Mouse (Mus musculus): ENCODE measurements around the gene Dab2ip. TPM values are rescaled to one million over a fixed set of nuclear protein-coding genes. Genes with fewer than 3 reads are reported as not detected.

The Dab2ip gene
- polyA plus RNA-seq, 1 experiment, result 46.9 TPM

GRCm38 (mm10) chr2:35627298-35627898, 69.3 kb downstream of the Dab2ip start:
- no peak for TF ChIP-seq MAX (IDR thresholded peaks at IDR 0.05; ENCODE audit: low read depth)
- no peak for TF ChIP-seq USF1 (IDR thresholded peaks at IDR 0.05; ENCODE audit: low read depth)
- TF ChIP-seq POLR2AphosphoS2 (IDR thresholded peaks at IDR 0.05; ENCODE audit: insufficient read length, low read depth), result no peak
- TF ChIP-seq CEBPB (IDR thresholded peaks at IDR 0.05; ENCODE audit: insufficient read depth, poor library complexity, severe bottlenecking), result no peak
- no peak for TF ChIP-seq MYOG (IDR thresholded peaks at IDR 0.05; ENCODE audit: control insufficient read depth in 1 of 3, insufficient read depth in 1 of 3, insufficient read length in 2 of 3, low read depth in 2 of 3)
- H3K4me2 ChIP-seq (ENCODE audit: low read depth), result no peak overlapping the region
- no peaks in the 10 kb centered on the region for H3K36me3 ChIP-seq (ENCODE audit: control insufficient read depth, insufficient read depth)
- H3K4me3 ChIP-seq, result no peak overlapping the region
- H3ac ChIP-seq (ENCODE audit: control insufficient read depth, insufficient read length), result no peak overlapping the region
- H3K27me3 ChIP-seq (ENCODE audit: control insufficient read depth, insufficient read depth, insufficient read length), result no peaks in the 10 kb centered on the region
- H3K79me2 ChIP-seq (ENCODE audit: control insufficient read depth, insufficient read depth), result no peaks in the 10 kb centered on the region

GRCm38 (mm10) chr2:35628052-35628451, 70.0 kb downstream of the Dab2ip start:
- Histone ChIP-seq H3K4me3 (no peak overlapping the region), H3K4me2 (ENCODE audit: low read depth) (no peak overlapping the region), H3K79me2 (ENCODE audit: control insufficient read depth, insufficient read depth) (no peaks in the 10 kb centered on the region), H3K36me3 (ENCODE audit: control insufficient read depth, insufficient read depth) (no peaks in the 10 kb centered on the region), H3ac (ENCODE audit: control insufficient read depth, insufficient read length) (no peak overlapping the region), H3K27me3 (ENCODE audit: control insufficient read depth, insufficient read depth, insufficient read length) (no peaks in the 10 kb centered on the region)
- no peak for TF ChIP-seq POLR2A (IDR thresholded peaks at IDR 0.05; ENCODE audit: insufficient read length, low read depth)
- TF ChIP-seq USF1 (IDR thresholded peaks at IDR 0.05; ENCODE audit: low read depth), result no peak
- TF ChIP-seq MYOD1 (IDR thresholded peaks at IDR 0.05; ENCODE audit: control insufficient read depth in 1 of 3, insufficient read length in 2 of 3, low read depth in 2 of 3), result no peak
- TF ChIP-seq MYOG (IDR thresholded peaks at IDR 0.05; ENCODE audit: control insufficient read depth in 1 of 3, insufficient read depth in 1 of 3, insufficient read length in 2 of 3, low read depth in 2 of 3), result no peak
- no peak for TF ChIP-seq SRF (IDR thresholded peaks at IDR 0.05; ENCODE audit: control insufficient read depth, insufficient read length, low read depth)
- no peak for TF ChIP-seq REST (IDR thresholded peaks at IDR 0.05; ENCODE audit: insufficient read depth, insufficient read length)
- no peak for TF ChIP-seq CEBPB (IDR thresholded peaks at IDR 0.05; ENCODE audit: insufficient read depth, poor library complexity, severe bottlenecking)
- TF ChIP-seq E2F4 (IDR thresholded peaks at IDR 0.05; ENCODE audit: insufficient read depth), result no peak
- TF ChIP-seq TCF12 (IDR thresholded peaks at IDR 0.05; ENCODE audit: insufficient read depth, poor library complexity, severe bottlenecking), result no peak
- no peak for TF ChIP-seq TCF3 (IDR thresholded peaks at IDR 0.05; ENCODE audit: insufficient read length, low read depth)
- no peak for TF ChIP-seq POLR2AphosphoS2 (IDR thresholded peaks at IDR 0.05; ENCODE audit: insufficient read length, low read depth)
- TF ChIP-seq MAX (IDR thresholded peaks at IDR 0.05; ENCODE audit: low read depth), result no peak

- H3K36me3 ChIP-seq (ENCODE audit: control insufficient read depth, insufficient read depth), result no peaks in the 10 kb centered on the region
- H3ac ChIP-seq (ENCODE audit: control insufficient read depth, insufficient read length), result no peak overlapping the region
- H3K27me3 ChIP-seq (ENCODE audit: control insufficient read depth, insufficient read depth, insufficient read length), result no peaks in the 10 kb centered on the region
- no peak for TF ChIP-seq E2F4 (IDR thresholded peaks at IDR 0.05; ENCODE audit: insufficient read depth)
- no peak for TF ChIP-seq CEBPB (IDR thresholded peaks at IDR 0.05; ENCODE audit: insufficient read depth, poor library complexity, severe bottlenecking)
- no peak for TF ChIP-seq REST (IDR thresholded peaks at IDR 0.05; ENCODE audit: insufficient read depth, insufficient read length)
- no peaks in the 10 kb centered on the region for H3K79me2 ChIP-seq (ENCODE audit: control insufficient read depth, insufficient read depth)
- H3K4me3 ChIP-seq, result no peak overlapping the region
- no peak overlapping the region for H3K4me2 ChIP-seq (ENCODE audit: low read depth)
These were observed 70.6 kb downstream of the Dab2ip start for GRCm38 (mm10) chr2:35628656-35629055.

GRCm38 (mm10) chr2:35629126-35629525, 71.1 kb downstream of the Dab2ip start:
- H3K36me3 ChIP-seq (ENCODE audit: control insufficient read depth, insufficient read depth), result no peaks in the 10 kb centered on the region
- no peaks in the 10 kb centered on the region for H3K79me2 ChIP-seq (ENCODE audit: control insufficient read depth, insufficient read depth)
- no peaks in the 10 kb centered on the region for H3K27me3 ChIP-seq (ENCODE audit: control insufficient read depth, insufficient read depth, insufficient read length)
- H3ac ChIP-seq (ENCODE audit: control insufficient read depth, insufficient read length), result no peak overlapping the region
- TF ChIP-seq CEBPB (IDR thresholded peaks at IDR 0.05; ENCODE audit: insufficient read depth, poor library complexity, severe bottlenecking), result no peak
- no peak for TF ChIP-seq SRF (IDR thresholded peaks at IDR 0.05; ENCODE audit: control insufficient read depth, insufficient read length, low read depth)
- no peak for TF ChIP-seq REST (IDR thresholded peaks at IDR 0.05; ENCODE audit: insufficient read depth, insufficient read length)
- no peak for TF ChIP-seq TCF3 (IDR thresholded peaks at IDR 0.05; ENCODE audit: insufficient read length, low read depth)
- TF ChIP-seq MYOD1 (IDR thresholded peaks at IDR 0.05; ENCODE audit: control insufficient read depth in 1 of 3, insufficient read length in 2 of 3, low read depth in 2 of 3), result no peak
- H3K4me3 ChIP-seq, result no peak overlapping the region
- H3K4me2 ChIP-seq (ENCODE audit: low read depth), result no peak overlapping the region

- H3K79me2 ChIP-seq (ENCODE audit: control insufficient read depth, insufficient read depth), result no peaks in the 10 kb centered on the region
- no peak overlapping the region for H3K4me2 ChIP-seq (ENCODE audit: low read depth)
- H3K36me3 ChIP-seq (ENCODE audit: control insufficient read depth, insufficient read depth), result no peaks in the 10 kb centered on the region
- H3K27me3 ChIP-seq (ENCODE audit: control insufficient read depth, insufficient read depth, insufficient read length), result no peaks in the 10 kb centered on the region
- H3ac ChIP-seq (ENCODE audit: control insufficient read depth, insufficient read length), result no peak overlapping the region
- no peak overlapping the region for H3K4me3 ChIP-seq
- TF ChIP-seq TCF3 (IDR thresholded peaks at IDR 0.05; ENCODE audit: insufficient read length, low read depth) (no peak), E2F4 (IDR thresholded peaks at IDR 0.05; ENCODE audit: insufficient read depth) (no peak), CEBPB (IDR thresholded peaks at IDR 0.05; ENCODE audit: insufficient read depth, poor library complexity, severe bottlenecking) (no peak), USF1 (IDR thresholded peaks at IDR 0.05; ENCODE audit: low read depth) (no peak), MYOD1 (IDR thresholded peaks at IDR 0.05; ENCODE audit: control insufficient read depth in 1 of 3, insufficient read length in 2 of 3, low read depth in 2 of 3) (no peak), TCF12 (IDR thresholded peaks at IDR 0.05; ENCODE audit: insufficient read depth, poor library complexity, severe bottlenecking) (no peak), REST (IDR thresholded peaks at IDR 0.05; ENCODE audit: insufficient read depth, insufficient read length) (no peak)
These were observed 75.3 kb downstream of the Dab2ip start for GRCm38 (mm10) chr2:35633392-35633791.

Data from myocyte (in vitro differentiated cells).